16 mouse cellular contexts compared by ENCODE assay signal in the genomic region with DNA sequence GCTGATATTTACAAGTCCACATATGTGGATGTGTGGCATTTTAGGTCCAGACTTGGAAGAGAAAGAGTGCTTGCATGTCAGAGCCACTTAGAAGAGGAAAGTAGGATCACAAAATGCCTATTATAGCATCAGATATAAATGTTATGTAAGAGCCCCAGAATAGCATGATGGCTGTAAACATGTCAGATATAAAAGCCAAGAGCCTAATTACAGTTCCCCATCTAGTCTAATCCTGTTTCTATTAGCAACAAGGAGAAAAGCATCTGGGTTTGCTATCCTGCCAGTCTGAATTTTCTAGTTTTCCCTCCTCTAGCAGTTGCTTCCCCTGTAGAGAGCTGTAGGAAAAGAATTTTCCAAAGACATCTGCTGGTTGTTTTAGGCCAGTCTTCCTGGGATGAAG.
DNase-seq lines count a peak whose midpoint lies in the region; ATAC-seq lines count a peak whose summit lies in the region.
"Had no signal": no experiment of that assay in that cellular context is flagged by ENCODE, and none has a peak within 500 bp of the region (broad histone marks: within the 10 kb centered on the region; RNA-seq: fewer than 3 reads in every experiment).

No protein-coding gene starts in this region.

- no peak for ATAC-seq in kidney, embryonic 16.5 days (ENCODE audit: low FRiP score, low TSS enrichment)
- ATAC-seq: intestine, embryonic 15.5 days had no signal

- H3K27me3 ChIP-seq in kidney, embryonic 16.5 days (ENCODE audit: insufficient read depth, low read length), result no peaks in the 10 kb centered on the region
- H3K27me3 ChIP-seq: CH12.LX; heart, embryonic 12.5 days; intestine, embryonic 15.5 days; limb, embryonic 15.5 days had no signal

- H3K4me2 ChIP-seq in kidney, embryonic 16.5 days (replicated peaks; ENCODE audit: low read depth, low read length), result no peak overlapping the region
- H3K4me2 ChIP-seq: heart, embryonic 12.5 days; hindbrain, embryonic 14.5 days; intestine, embryonic 15.5 days; limb, embryonic 15.5 days had no signal

- H3K36me3 ChIP-seq in kidney, embryonic 16.5 days (ENCODE audit: insufficient read depth, low read length), result no peaks in the 10 kb centered on the region
- H3K36me3 ChIP-seq: heart, embryonic 12.5 days; intestine, embryonic 15.5 days; limb, embryonic 15.5 days had no signal

- H3K4me3 ChIP-seq in kidney, embryonic 16.5 days (ENCODE audit: low read length), result no peak overlapping the region
- H3K4me3 ChIP-seq: heart, embryonic 12.5 days; intestine, embryonic 15.5 days; limb, embryonic 15.5 days had no signal

- H3K4me1 ChIP-seq in kidney, embryonic 16.5 days (ENCODE audit: insufficient read depth, low read length), result no peaks in the 10 kb centered on the region
- H3K4me1 ChIP-seq: heart, embryonic 12.5 days; intestine, embryonic 15.5 days; limb, embryonic 15.5 days had no signal

- DNase-seq in cerebellum, adult 9-10 months, result peak; percentile 38
- no peak for DNase-seq in cerebellum, adult 11 months
- peak; percentile 7 to 57 for DNase-seq in layer of hippocampus, adult 18-20 months (ENCODE audit: low spot score in 2 of 2)
- DNase-seq in layer of hippocampus, postnatal 10 days (ENCODE audit: low spot score in 2 of 2), result no peak
- peak; percentile 5 to 15 for DNase-seq in right cerebral cortex, adult 2 months (ENCODE audit: low spot score in 2 of 2)
- no peak for DNase-seq in right cerebral cortex, postnatal 4 days
- DNase-seq in gastrocnemius, adult 18-20 months (ENCODE audit: low spot score), result no peak
- DNase-seq: lung, postnatal 10 days; thymus, postnatal 4 days had no signal

- no peak overlapping the region for H3K9ac ChIP-seq in kidney, embryonic 16.5 days (replicated peaks; ENCODE audit: low read length)
- H3K9ac ChIP-seq: heart, embryonic 12.5 days; hindbrain, embryonic 14.5 days; intestine, embryonic 15.5 days; limb, embryonic 15.5 days had no signal

- no peaks in the 10 kb centered on the region for H3K9me3 ChIP-seq in kidney, embryonic 16.5 days (ENCODE audit: low read length)
- H3K9me3 ChIP-seq: heart, embryonic 12.5 days; intestine, embryonic 15.5 days; limb, embryonic 15.5 days had no signal

- no peak overlapping the region for H3K27ac ChIP-seq in kidney, embryonic 16.5 days (ENCODE audit: low read length)
- H3K27ac ChIP-seq: hindbrain, embryonic 14.5 days; intestine, embryonic 15.5 days; kidney, postnatal 0 days; limb, embryonic 15.5 days had no signal

Comparison
In these comparisons a context has a peak if more than half of its experiments do, and no peak if none do; other contexts are left out.
1. DNase-seq: peak in cerebellum, adult 9-10 months (single experiment), layer of hippocampus, adult 18-20 months (2 of 2) and right cerebral cortex, adult 2 months (2 of 2); none in cerebellum, adult 11 months (single experiment), layer of hippocampus, postnatal 10 days (0 of 2), right cerebral cortex, postnatal 4 days (single experiment) and gastrocnemius, adult 18-20 months (single experiment).